Mouse (Mus musculus) kidney, embryonic 16.5 days (tissue): Measurements from ENCODE around the gene Olfr578. TPM values are rescaled to one million over a fixed set of nuclear protein-coding genes. Genes with fewer than 3 reads are reported as not detected.

Experiments used
- ATAC-seq: fragments of 200-750 bp; cut with Nextera tagmentation; 2 replicates; pipeline ENCODE4 v1.8.0; 2017; ENCODE audit warnings: moderate TSS enrichment; ENCODE audit not compliant: low FRiP score, low TSS enrichment
- H3K27ac ChIP-seq: fragments of 300-500 bp; sonication (generic); 2 replicates; pipeline ENCODE4 v1.5.1; 2014; ENCODE audit warnings: low read length
- H3K27me3 ChIP-seq: fragments of 300-500 bp; sonication (generic); 2 replicates; pipeline ENCODE4 v1.6.1; 2014; ENCODE audit warnings: low read length, control low read depth, mixed read lengths; ENCODE audit not compliant: insufficient read depth
- H3K36me3 ChIP-seq: fragments of 300-500 bp; sonication (generic); 2 replicates; pipeline ENCODE4 v1.6.1; 2014; ENCODE audit warnings: low read length, control low read depth, mixed read lengths; ENCODE audit not compliant: insufficient read depth
- H3K4me1 ChIP-seq: fragments of 300-500 bp; sonication (generic); 2 replicates; pipeline ENCODE4 v1.6.1; 2014; ENCODE audit warnings: low read length, control low read depth, mixed read lengths; ENCODE audit not compliant: insufficient read depth
- H3K4me2 ChIP-seq: fragments of 300-500 bp; sonication (generic); replicated peaks from 2 replicates; pipeline ENCODE4 v1.6.1; 2014; ENCODE audit warnings: low read depth, low read length
- H3K4me3 ChIP-seq: fragments of 300-500 bp; sonication (generic); 2 replicates; pipeline ENCODE4 v1.5.1; 2014; ENCODE audit warnings: mild to moderate bottlenecking, low read length
- H3K9ac ChIP-seq: fragments of 300-500 bp; sonication (generic); replicated peaks from 2 replicates; pipeline ENCODE4 v1.6.1; 2014; ENCODE audit warnings: low read length
- H3K9me3 ChIP-seq: fragments of 300-500 bp; sonication (generic); 2 replicates; pipeline ENCODE4 v1.6.1; 2016; ENCODE audit warnings: low read length, control low read depth
- WGBS: fragments of 180-500 bp; shearing (Covaris S2); extraction: QIAGEN DNeasy Blood & Tissue Kit; methylation state at CpG from one replicate; pipeline ENCODE4 v1.1.7; 2014; 5-methylcytosine and 5-hydroxymethylcytosine counted together
- polyA plus RNA-seq: library from polyadenylated mRNA; unstranded; fragments of >200 nt; fragmentation: Nextera tagmentation; extraction: Ambion mirVana; gene quantifications from 2 replicates; pipeline ENCODE4 v1.2.1, GENCODE M21; 2015

Gene Olfr578
- polyA plus RNA-seq, 1 experiment from 2014 or later = not detected

GRCm38 (mm10) chr7:102942475-102942874 lies 46.6 kb downstream of the Olfr578 start, which contains the start of gene Olfr573-ps1:
TSS of gene Olfr573-ps1 (minus strand) at chr7:102942575.
- WGBS = 91% methylated on average over 2 of the region's 2 CpGs
- Histone ChIP-seq H3K4me1 (no peaks in the 10 kb centered on the region), H3K9ac (no peak within 1 kb of the TSS), H3K27me3 (no peaks in the 10 kb centered on the region), H3K4me2 (no peak within 1 kb of the TSS), H3K4me3 (no peak within 1 kb of the TSS), H3K27ac (no peak within 1 kb of the TSS), H3K36me3 (no peaks in the 10 kb centered on the region), H3K9me3 (no peaks in the 10 kb centered on the region)
- ATAC-seq = no peak

Other genes starting within 250 kb of the Olfr578 start
- not detected in 2 replicates for gene Olfr560, start 230.0 kb downstream of the Olfr578 start, polyA plus RNA-seq
- gene Olfr78, start 229.9 kb downstream of the Olfr578 start, polyA plus RNA-seq = 0.58 and 0.89 TPM in 2 replicates
- not detected in 2 replicates for gene Olfr561, start 218.1 kb downstream of the Olfr578 start, polyA plus RNA-seq
- not detected in 2 replicates for gene Olfr564, start 185.8 kb downstream of the Olfr578 start, polyA plus RNA-seq
- not detected in 2 replicates for gene Olfr566, start 130.6 kb downstream of the Olfr578 start, polyA plus RNA-seq
- not detected in 2 replicates for gene Olfr568, start 112.2 kb downstream of the Olfr578 start, polyA plus RNA-seq
- gene Olfr569, start 98.4 kb downstream of the Olfr578 start, polyA plus RNA-seq = not detected in 2 replicates
- gene Olfr570, start 94.7 kb downstream of the Olfr578 start, polyA plus RNA-seq = not detected in 2 replicates
- not detected in 2 replicates for gene Olfr571, start 71.8 kb downstream of the Olfr578 start, polyA plus RNA-seq
- not detected in 2 replicates for gene Olfr572, start 64.9 kb downstream of the Olfr578 start, polyA plus RNA-seq
- not detected in 2 replicates for gene Olfr573-ps1, start 46.7 kb downstream of the Olfr578 start, polyA plus RNA-seq
- not detected in 2 replicates for gene Olfr574, start 40.9 kb downstream of the Olfr578 start, polyA plus RNA-seq
- not detected in 2 replicates for gene Olfr575, start 30.5 kb downstream of the Olfr578 start, polyA plus RNA-seq
- not detected in 2 replicates for gene Olfr576, start 26.7 kb downstream of the Olfr578 start, polyA plus RNA-seq
- not detected in 2 replicates for gene Olfr577, start 13.4 kb downstream of the Olfr578 start, polyA plus RNA-seq
- not detected in 2 replicates for gene Olfr582, start 48.7 kb upstream of the Olfr578 start, polyA plus RNA-seq
- not detected in 2 replicates for gene Olfr583, start 62.0 kb upstream of the Olfr578 start, polyA plus RNA-seq
- gene Olfr584, start 92.6 kb upstream of the Olfr578 start, polyA plus RNA-seq = not detected in 2 replicates
- not detected in 2 replicates for gene Olfr585, start 108.4 kb upstream of the Olfr578 start, polyA plus RNA-seq
- gene Olfr586, start 136.3 kb upstream of the Olfr578 start, polyA plus RNA-seq = not detected in 2 replicates
- not detected in 2 replicates for gene Olfr588-ps1, start 151.6 kb upstream of the Olfr578 start, polyA plus RNA-seq
- gene Olfr589, start 167.0 kb upstream of the Olfr578 start, polyA plus RNA-seq = not detected in 2 replicates
- not detected in 2 replicates for gene Olfr591, start 189.0 kb upstream of the Olfr578 start, polyA plus RNA-seq
- gene Olfr592, start 195.5 kb upstream of the Olfr578 start, polyA plus RNA-seq = not detected in 2 replicates
- gene Olfr593, start 222.5 kb upstream of the Olfr578 start, polyA plus RNA-seq = not detected in 2 replicates
- gene Olfr594, start 227.7 kb upstream of the Olfr578 start, polyA plus RNA-seq = not detected in 2 replicates